Mouse (Mus musculus) MEL (cell line): ENCODE measurements around the gene Olfr1393.

Source experiments
- CTCF ChIP-seq, 3 experiments: IDR thresholded peaks in 2 of 3; conservative IDR thresholded peaks in 1 of 3; 2 replicates each; pipeline ENCODE4 v1.5.1; 2011 to 2012; ENCODE audit warnings: low read length in 3 of 3, low read depth in 2 of 3, mild to moderate bottlenecking in 2 of 3, improper control_type of control experiment in 1 of 3, inconsistent platforms in 1 of 3, mixed read lengths in 1 of 3, moderate library complexity in 1 of 3; ENCODE audit not compliant: control insufficient read depth in 1 of 3, insufficient read depth in 1 of 3, poor library complexity in 1 of 3, severe bottlenecking in 1 of 3
- EP300 ChIP-seq, 2 experiments: IDR thresholded peaks; 2 replicates each; pipeline ENCODE4 v1.6.1; 2011; ENCODE audit warnings: improper control_type of control experiment in 2 of 2, low read length in 2 of 2, low read depth in 1 of 2, mild to moderate bottlenecking in 1 of 2
- GATA1 ChIP-seq: IDR thresholded peaks from 2 replicates; pipeline ENCODE4 v1.6.1; 2011; ENCODE audit warnings: low read depth, low read length, improper control_type of control experiment
- JUND ChIP-seq: IDR thresholded peaks from 2 replicates; pipeline ENCODE4 v1.6.1; 2011; ENCODE audit warnings: low read depth, mild to moderate bottlenecking, improper control_type of control experiment, low read length
- MAX ChIP-seq: IDR thresholded peaks from 2 replicates; pipeline ENCODE4 v1.6.1; 2011; ENCODE audit warnings: low read length, improper control_type of control experiment
- MAZ ChIP-seq: IDR thresholded peaks from 2 replicates; pipeline ENCODE4 v1.6.1; 2012; ENCODE audit warnings: low read depth, mild to moderate bottlenecking, inconsistent platforms, low read length, improper control_type of control experiment
- MXI1 ChIP-seq: IDR thresholded peaks from 2 replicates; pipeline ENCODE4 v1.6.1; 2011; ENCODE audit warnings: mild to moderate bottlenecking, low read depth, low read length, improper control_type of control experiment
- MYC ChIP-seq: IDR thresholded peaks from 2 replicates; pipeline ENCODE4 v1.6.1; 2011; ENCODE audit warnings: low read depth, mild to moderate bottlenecking, low read length, improper control_type of control experiment, moderate library complexity
- NRF1 ChIP-seq: IDR thresholded peaks from 2 replicates; pipeline ENCODE4 v1.6.1; 2014; ENCODE audit warnings: low read depth, mild to moderate bottlenecking, inconsistent platforms, low read length, improper control_type of control experiment, moderate library complexity; ENCODE audit not compliant: poor library complexity, insufficient read depth, severe bottlenecking
- POLR2A ChIP-seq, 2 experiments: IDR thresholded peaks; 2 replicates each; pipeline ENCODE4 v1.6.1; 2011 to 2012; ENCODE audit warnings: low read length in 2 of 2, mild to moderate bottlenecking in 2 of 2, control low read depth in 1 of 2, improper control_type of control experiment in 1 of 2, low read depth in 1 of 2, moderate library complexity in 1 of 2; ENCODE audit not compliant: control insufficient read depth in 1 of 2, insufficient read depth in 1 of 2, poor library complexity in 1 of 2
- RAD21 ChIP-seq: IDR thresholded peaks from 2 replicates; pipeline ENCODE4 v1.6.1; 2011; ENCODE audit warnings: mild to moderate bottlenecking, low read depth, low read length, improper control_type of control experiment

- TF ChIP-seq MAZ (no peak), JUND (no peak), EP300 (IDR thresholded peaks at IDR 0.05; ENCODE audit: low read depth in 1 of 2, low read length in 2 of 2) (no peak), MXI1 (no peak), MAX (no peak), POLR2A (IDR thresholded peaks at IDR 0.05; ENCODE audit: control insufficient read depth in 1 of 2, insufficient read depth in 1 of 2, low read depth in 1 of 2, low read length in 2 of 2, poor library complexity in 1 of 2) (no peak), NRF1 (no peak), GATA1 (no peak), CTCF (IDR thresholded peaks at IDR 0.05 in 2 of 3, conservative IDR thresholded peaks at IDR 0.05 in 1 of 3; ENCODE audit: control insufficient read depth in 1 of 3, insufficient read depth in 1 of 3, low read depth in 2 of 3, low read length in 3 of 3, poor library complexity in 1 of 3, severe bottlenecking in 1 of 3) (no peak), RAD21 (no peak), MYC (no peak)
Observed at GRCm38 (mm10) chr11:49273834-49274519, 4.1 kb upstream of the Olfr1393 start.
